Mouse (Mus musculus) midbrain, embryonic 15.5 days (tissue): ENCODE results near the gene Atp6v0e. TPM values are rescaled to one million over a fixed set of nuclear protein-coding genes. Genes with fewer than 3 reads are reported as not detected.

ENCODE experiments used
- ATAC-seq: fragments of 200-750 bp; cut with Nextera tagmentation; replicated peaks from 2 replicates; pipeline ENCODE4 v1.8.0; 2017; ENCODE audit warnings: moderate TSS enrichment
- H3K27ac ChIP-seq: fragments of 300-500 bp; sonication (generic); 2 replicates; pipeline ENCODE4 v1.5.1; 2015; ENCODE audit warnings: mild to moderate bottlenecking, inconsistent platforms
- H3K27me3 ChIP-seq: fragments of 300-500 bp; sonication (generic); replicated peaks from 2 replicates; pipeline ENCODE4 v1.6.1; 2015; ENCODE audit warnings: inconsistent platforms
- H3K36me3 ChIP-seq: fragments of 300-500 bp; sonication (generic); replicated peaks from 2 replicates; pipeline ENCODE4 v1.6.1; 2015; ENCODE audit warnings: inconsistent platforms
- H3K4me1 ChIP-seq: fragments of 300-500 bp; sonication (generic); 2 replicates; pipeline ENCODE4 v1.6.1; 2015; ENCODE audit warnings: inconsistent platforms
- H3K4me2 ChIP-seq: fragments of 300-500 bp; sonication (generic); 2 replicates; pipeline ENCODE4 v1.6.1; 2015; ENCODE audit warnings: inconsistent platforms, mild to moderate bottlenecking, moderate library complexity
- H3K4me3 ChIP-seq: fragments of 300-500 bp; sonication (generic); 2 replicates; pipeline ENCODE4 v1.5.1; 2015; ENCODE audit warnings: mild to moderate bottlenecking, inconsistent platforms
- H3K9ac ChIP-seq: fragments of 300-500 bp; sonication (generic); 2 replicates; pipeline ENCODE4 v1.6.1; 2015; ENCODE audit warnings: mild to moderate bottlenecking, inconsistent platforms
- H3K9me3 ChIP-seq: fragments of 300-500 bp; sonication (generic); 2 replicates; pipeline ENCODE4 v1.6.1; 2016; ENCODE audit warnings: inconsistent platforms
- WGBS: fragments of 180-500 bp; shearing (Covaris S2); methylation state at CpG from one replicate; pipeline ENCODE4 v1.1.7; 2015; ENCODE audit warnings: mixed read lengths; 5-methylcytosine and 5-hydroxymethylcytosine counted together
- polyA plus RNA-seq: library from polyadenylated mRNA; unstranded; fragments of >200 nt; fragmentation: Nextera tagmentation; extraction: Ambion mirVana; gene quantifications from 2 replicates; pipeline ENCODE4 v1.2.1, GENCODE M21; 2015

The Atp6v0e gene
- polyA plus RNA-seq, 1 experiment from 2014 or later: 82.7 TPM

GRCm38 (mm10) chr17:26625521-26626010 is 37.5 kb upstream of the Atp6v0e start:
- Histone ChIP-seq H3K27ac (no peak overlapping the region), H3K36me3 (peaks cover 43% of the 10 kb centered on the region; the same call in 1 of the 2 replicates), H3K9me3 (no peaks in the 10 kb centered on the region), H3K27me3 (no peaks in the 10 kb centered on the region), H3K9ac (no peak overlapping the region), H3K4me1 (no peaks in the 10 kb centered on the region), H3K4me2 (no peak overlapping the region), H3K4me3 (no peak overlapping the region)
- no peak for ATAC-seq
- 92% methylated on average over 2 of the region's 2 CpGs for WGBS

GRCm38 (mm10) chr17:26628479-26628878 is 34.6 kb upstream of the Atp6v0e start:
- Histone ChIP-seq H3K4me3 (no peak overlapping the region), H3K27ac (no peak overlapping the region), H3K36me3 (peaks cover 50% of the 10 kb centered on the region), H3K9me3 (no peaks in the 10 kb centered on the region), H3K27me3 (no peaks in the 10 kb centered on the region), H3K4me2 (no peak overlapping the region), H3K9ac (no peak overlapping the region), H3K4me1 (no peaks in the 10 kb centered on the region)
- WGBS: 91% methylated on average over 6 of the region's 6 CpGs
- no peak for ATAC-seq

- peaks cover 48% of the 10 kb centered on the region for H3K36me3 ChIP-seq
- no peak for ATAC-seq
- WGBS: 97% methylated on average over 3 of the region's 3 CpGs
- no peak overlapping the region for H3K4me2 ChIP-seq
- no peaks in the 10 kb centered on the region for H3K4me1 ChIP-seq
- H3K4me3 ChIP-seq: no peak overlapping the region
- no peaks in the 10 kb centered on the region for H3K9me3 ChIP-seq
- no peaks in the 10 kb centered on the region for H3K27me3 ChIP-seq
- H3K9ac ChIP-seq: no peak overlapping the region
- no peak overlapping the region for H3K27ac ChIP-seq
These were observed 34.1 kb upstream of the Atp6v0e start for GRCm38 (mm10) chr17:26628936-26629335.

GRCm38 (mm10) chr17:26631811-26632327 is 31.2 kb upstream of the Atp6v0e start:
- 90% methylated on average over 8 of the region's 8 CpGs for WGBS
- H3K4me1 ChIP-seq: no peaks in the 10 kb centered on the region

GRCm38 (mm10) chr17:26633186-26633585 is 29.8 kb upstream of the Atp6v0e start:
- Histone ChIP-seq H3K9me3 (no peaks in the 10 kb centered on the region), H3K27ac (no peak overlapping the region), H3K4me1 (no peaks in the 10 kb centered on the region), H3K4me3 (no peak overlapping the region), H3K4me2 (no peak overlapping the region), H3K9ac (no peak overlapping the region), H3K27me3 (no peaks in the 10 kb centered on the region), H3K36me3 (peaks cover 33% of the 10 kb centered on the region)
- no peak for ATAC-seq
- WGBS: 95% methylated on average over 9 of the region's 9 CpGs

More at GRCm38 (mm10) chr17:26631811-26632327, 31.2 kb upstream of the Atp6v0e start:
- H3K9me3 ChIP-seq: no peaks in the 10 kb centered on the region
- no peak for ATAC-seq
- H3K36me3 ChIP-seq: peaks cover 42% of the 10 kb centered on the region
- H3K9ac ChIP-seq: no peak overlapping the region
- no peaks in the 10 kb centered on the region for H3K27me3 ChIP-seq
- H3K4me2 ChIP-seq: no peak overlapping the region
- no peak overlapping the region for H3K27ac ChIP-seq
- no peak overlapping the region for H3K4me3 ChIP-seq

DNA sequence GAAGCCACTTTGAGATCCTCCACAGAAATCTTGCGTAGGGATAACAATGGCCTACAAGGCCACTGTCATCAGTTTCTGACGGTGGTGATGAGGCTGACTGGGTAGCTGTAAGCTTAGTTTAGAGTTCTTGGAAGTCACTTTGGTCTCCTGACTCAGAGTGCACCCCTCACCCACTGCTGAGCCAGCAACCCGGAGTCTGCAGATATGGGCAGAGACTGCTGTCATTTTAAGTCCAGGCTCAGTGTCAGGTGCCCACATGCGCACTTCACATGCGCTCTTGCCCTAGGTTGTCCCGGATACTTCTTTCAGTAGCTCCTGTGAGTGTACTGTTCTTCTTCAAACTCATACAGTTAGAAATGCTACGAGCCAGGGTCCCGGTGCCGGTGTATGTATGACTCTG is 29.1 kb upstream of the Atp6v0e start:
- Histone ChIP-seq H3K4me2 (no peak overlapping the region), H3K27ac (no peak overlapping the region), H3K4me1 (no peaks in the 10 kb centered on the region), H3K36me3 (peaks cover 34% of the 10 kb centered on the region), H3K4me3 (no peak overlapping the region), H3K27me3 (no peaks in the 10 kb centered on the region), H3K9me3 (no peaks in the 10 kb centered on the region), H3K9ac (no peak overlapping the region)
- ATAC-seq: no peak
- 92% methylated on average over 9 of the region's 9 CpGs for WGBS

- WGBS: 93% methylated on average over 7 of the region's 7 CpGs
- no peaks in the 10 kb centered on the region for H3K27me3 ChIP-seq
- no peak overlapping the region for H3K4me3 ChIP-seq
- H3K27ac ChIP-seq: no peak overlapping the region
- no peaks in the 10 kb centered on the region for H3K9me3 ChIP-seq
- H3K4me2 ChIP-seq: no peak overlapping the region
- no peak overlapping the region for H3K9ac ChIP-seq
- ATAC-seq: no peak
- no peaks in the 10 kb centered on the region for H3K4me1 ChIP-seq
- H3K36me3 ChIP-seq: peaks cover 38% of the 10 kb centered on the region
These were observed 28.5 kb upstream of the Atp6v0e start for GRCm38 (mm10) chr17:26634539-26634938.

- ATAC-seq: no peak
- H3K9ac ChIP-seq: no peak overlapping the region
- no peak overlapping the region for H3K4me3 ChIP-seq
- 92% methylated on average over 7 of the region's 7 CpGs for WGBS
- no peaks in the 10 kb centered on the region for H3K4me1 ChIP-seq
- peaks cover 39% of the 10 kb centered on the region for H3K36me3 ChIP-seq
- no peak overlapping the region for H3K4me2 ChIP-seq
- H3K27ac ChIP-seq: no peak overlapping the region
- no peaks in the 10 kb centered on the region for H3K27me3 ChIP-seq
- H3K9me3 ChIP-seq: no peaks in the 10 kb centered on the region
These were observed 27.1 kb upstream of the Atp6v0e start for GRCm38 (mm10) chr17:26635951-26636350.

DNA sequence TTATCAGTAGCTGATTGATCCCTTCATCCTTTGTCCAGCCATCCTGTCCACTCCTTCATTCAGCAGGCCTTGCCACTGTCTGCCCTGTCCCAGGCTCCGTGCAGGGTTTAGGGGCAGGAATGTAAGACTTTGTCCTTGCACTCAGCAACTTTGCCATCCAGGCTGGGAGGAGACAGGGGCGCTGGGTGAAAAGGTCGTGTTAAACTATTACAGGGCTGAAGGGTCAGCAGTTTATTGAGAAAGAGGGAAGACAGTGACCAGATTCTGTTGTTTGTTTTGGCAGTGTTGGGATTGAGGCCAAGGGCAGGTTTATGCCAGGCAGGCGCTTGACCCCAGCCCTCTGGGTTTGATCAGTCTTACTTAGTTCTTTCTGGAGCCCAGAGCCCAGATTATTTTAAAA is 25.2 kb upstream of the Atp6v0e start:
- H3K9me3 ChIP-seq: no peaks in the 10 kb centered on the region
- no peaks in the 10 kb centered on the region for H3K27me3 ChIP-seq
- no peaks in the 10 kb centered on the region for H3K4me1 ChIP-seq
- H3K4me3 ChIP-seq: no peak overlapping the region
- no peak overlapping the region for H3K4me2 ChIP-seq
- peaks cover 50% of the 10 kb centered on the region for H3K36me3 ChIP-seq
- no peak for ATAC-seq
- WGBS: 80% methylated on average over 4 of the region's 4 CpGs
- no peak overlapping the region for H3K9ac ChIP-seq
- no peak overlapping the region for H3K27ac ChIP-seq

DNA sequence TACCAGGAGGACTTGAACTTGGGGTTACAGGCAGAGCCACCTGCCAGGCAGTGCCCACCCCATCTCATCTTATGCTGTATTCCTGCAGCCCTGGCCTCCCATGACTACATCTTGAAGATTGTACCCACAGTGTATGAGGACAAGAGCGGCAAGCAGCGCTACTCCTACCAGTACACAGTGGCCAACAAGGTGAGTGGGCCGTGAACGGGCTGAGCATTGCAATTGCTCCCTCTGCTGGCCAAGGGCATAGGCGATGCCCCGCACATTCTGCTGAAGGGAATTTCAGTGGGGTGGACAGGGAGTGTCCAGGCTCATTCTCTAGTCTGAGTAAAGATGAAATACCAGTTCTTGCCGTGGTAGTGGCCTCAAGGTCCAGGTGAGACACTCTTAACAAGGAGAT is 24.4 kb upstream of the Atp6v0e start:
- ATAC-seq: 0 out of 2 replicates have a peak, but pooled peaks have one; percentile 58
- peaks cover 58% of the 10 kb centered on the region for H3K36me3 ChIP-seq
- no peaks in the 10 kb centered on the region for H3K4me1 ChIP-seq
- no peak overlapping the region for H3K9ac ChIP-seq
- no peaks in the 10 kb centered on the region for H3K9me3 ChIP-seq
- no peak overlapping the region for H3K27ac ChIP-seq
- H3K27me3 ChIP-seq: no peaks in the 10 kb centered on the region
- H3K4me3 ChIP-seq: no peak overlapping the region
- H3K4me2 ChIP-seq: no peak overlapping the region
- WGBS: 20% methylated on average over 7 of the region's 7 CpGs

GRCm38 (mm10) chr17:26639791-26640190 is 23.2 kb upstream of the Atp6v0e start:
- Histone ChIP-seq H3K4me2 (no peak overlapping the region), H3K36me3 (peaks cover 54% of the 10 kb centered on the region), H3K27ac (no peak overlapping the region), H3K9me3 (no peaks in the 10 kb centered on the region), H3K4me3 (no peak overlapping the region), H3K9ac (no peak overlapping the region), H3K4me1 (peaks cover 7% of the 10 kb centered on the region), H3K27me3 (no peaks in the 10 kb centered on the region)
- WGBS: 92% methylated on average over 2 of the region's 2 CpGs
- no peak for ATAC-seq

- peaks cover 13% of the 10 kb centered on the region for H3K4me1 ChIP-seq
- no peaks in the 10 kb centered on the region for H3K9me3 ChIP-seq
- ATAC-seq: no peak
- no peaks in the 10 kb centered on the region for H3K27me3 ChIP-seq
- H3K27ac ChIP-seq: no peak overlapping the region
- no peak overlapping the region for H3K9ac ChIP-seq
- WGBS: 94% methylated on average over 3 of the region's 3 CpGs
- H3K36me3 ChIP-seq: peaks cover 56% of the 10 kb centered on the region
- no peak overlapping the region for H3K4me3 ChIP-seq
- H3K4me2 ChIP-seq: no peak overlapping the region
These were observed 22.7 kb upstream of the Atp6v0e start for GRCm38 (mm10) chr17:26640286-26640740.

GRCm38 (mm10) chr17:26643456-26643855 is 19.6 kb upstream of the Atp6v0e start:
- no peaks in the 10 kb centered on the region for H3K27me3 ChIP-seq
- no peak overlapping the region for H3K4me3 ChIP-seq
- H3K9ac ChIP-seq: no peak overlapping the region
- H3K9me3 ChIP-seq: no peaks in the 10 kb centered on the region
- peaks cover 14% of the 10 kb centered on the region for H3K4me1 ChIP-seq
- no peak overlapping the region for H3K27ac ChIP-seq
- H3K36me3 ChIP-seq: peaks cover 53% of the 10 kb centered on the region
- H3K4me2 ChIP-seq: no peak overlapping the region
- 95% methylated on average over 8 of the region's 8 CpGs for WGBS
- no peak for ATAC-seq
